Mouse (Mus musculus) ES-CJ7 (cell line): ENCODE measurements around the gene Tenm4.
A peak's percentile ranks its signal among the peaks of the same experiment; 100 is the strongest.

Experiments used
- DNase-seq: peaks from one replicate; pipeline ENCODE4 v3.0.0; 2011; ENCODE audit warnings: low read depth, low spot score

Gene Tenm4

GRCm38 (mm10) chr7:96408161-96408889 lies 237.3 kb downstream of the Tenm4 start:
- no peak for DNase-seq

GRCm38 (mm10) chr7:96409323-96409880 lies 238.4 kb downstream of the Tenm4 start:
- DNase-seq = no peak

GRCm38 (mm10) chr7:96413822-96414221 lies 242.8 kb downstream of the Tenm4 start:
- DNase-seq = no peak

- no peak for DNase-seq
Observed at GRCm38 (mm10) chr7:96414290-96415055, 243.4 kb downstream of the Tenm4 start.

DNA sequence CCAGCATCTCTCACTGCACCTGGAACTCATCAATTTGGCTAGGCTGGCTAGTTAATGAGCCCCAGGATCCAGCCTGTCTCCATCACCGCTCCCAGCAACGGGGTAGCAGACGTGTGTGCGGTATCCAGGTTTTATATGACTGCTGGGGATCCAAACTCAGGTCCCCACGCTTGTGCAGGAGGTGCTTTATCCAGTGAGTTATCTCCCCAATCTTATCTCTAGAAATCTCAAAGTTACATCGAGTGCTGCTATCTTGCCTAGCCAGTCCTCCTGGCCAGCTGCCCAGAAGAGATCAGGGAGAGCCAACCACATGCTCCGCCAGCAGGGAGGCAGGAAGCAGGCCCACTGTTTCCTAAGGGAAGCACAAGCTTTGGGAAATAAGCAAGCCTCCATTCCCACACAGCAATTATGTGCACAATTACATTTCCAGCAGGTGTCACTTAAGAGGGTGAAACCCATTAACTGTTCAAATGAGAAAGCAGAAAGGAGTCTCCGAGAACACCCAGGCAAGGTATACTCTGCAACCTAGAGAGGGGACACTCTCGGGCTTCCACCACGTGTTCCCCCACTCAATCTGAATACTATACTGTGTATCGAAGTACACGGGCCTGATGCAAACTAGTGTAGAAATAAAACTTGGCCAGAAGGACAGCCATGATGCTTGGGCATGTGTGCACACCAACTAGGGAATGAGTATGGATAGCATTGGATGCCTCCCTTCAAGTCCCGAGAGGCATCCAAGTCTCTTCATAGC lies 246.4 kb downstream of the Tenm4 start:
- no peak for DNase-seq

DNA sequence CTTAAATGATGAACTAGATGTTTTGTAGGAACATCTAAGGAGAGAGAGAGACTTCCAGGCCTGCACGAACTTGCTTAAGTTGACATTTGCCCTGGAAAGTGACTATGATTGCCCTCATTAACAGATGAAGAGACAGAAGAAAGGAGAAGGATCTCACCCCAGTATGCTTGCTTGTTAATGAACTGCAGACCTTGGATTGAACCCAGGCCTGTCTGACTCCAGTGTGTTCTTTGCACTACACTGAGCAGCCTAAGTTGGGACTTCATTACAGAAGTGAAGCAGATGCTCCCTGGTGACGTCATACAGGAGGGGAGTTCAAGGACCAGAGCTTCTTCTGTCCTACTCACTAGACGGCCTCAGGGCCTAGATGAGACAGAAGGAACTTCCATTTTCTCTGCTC lies 247.1 kb downstream of the Tenm4 start:
- peak; percentile 44 for DNase-seq

DNA sequence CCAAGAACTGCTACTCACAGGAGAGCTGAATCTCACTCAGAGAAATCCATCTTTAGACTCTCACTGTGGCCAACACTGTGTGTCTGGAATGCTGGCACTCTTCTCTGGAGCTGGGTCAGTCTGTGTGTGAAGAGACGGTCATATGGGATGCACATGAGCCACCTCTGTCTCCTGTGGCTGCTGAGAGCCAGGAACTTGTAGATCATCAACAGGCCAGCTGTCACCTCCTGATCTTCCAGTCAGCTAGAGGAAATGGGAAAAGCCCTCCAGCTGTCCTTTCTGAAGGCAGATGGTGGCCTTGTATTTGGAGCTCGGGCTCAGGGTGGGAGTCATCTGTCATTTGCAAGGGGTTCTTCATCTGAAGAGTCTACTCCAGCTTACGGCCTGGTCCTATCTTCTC lies 249.0 kb downstream of the Tenm4 start:
- no peak for DNase-seq

GRCm38 (mm10) chr7:96420926-96421605 lies 250.0 kb downstream of the Tenm4 start:
- no peak for DNase-seq

DNA sequence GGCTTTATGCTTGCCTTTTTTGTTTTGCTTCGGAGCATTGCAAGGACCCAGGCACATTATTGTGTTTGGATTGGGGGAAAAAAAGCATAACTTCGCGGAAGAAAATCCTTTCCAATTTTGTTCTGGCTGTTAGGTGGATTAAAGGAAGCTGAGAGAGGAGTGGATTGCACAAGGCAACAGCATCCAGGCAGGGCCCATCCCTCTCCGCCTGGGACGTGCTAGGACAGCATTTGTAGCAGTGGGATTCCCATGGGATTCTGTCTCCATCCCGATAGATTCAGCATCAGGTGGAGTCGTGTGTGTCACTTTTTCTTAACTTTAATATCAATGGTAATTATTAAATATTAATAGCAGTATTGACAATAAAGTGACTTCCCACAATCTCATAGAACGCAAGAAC lies 255.9 kb downstream of the Tenm4 start:
- DNase-seq = no peak

GRCm38 (mm10) chr7:96433307-96433706 lies 262.3 kb downstream of the Tenm4 start:
- DNase-seq = no peak

- no peak for DNase-seq
Observed at GRCm38 (mm10) chr7:96438392-96438791, 267.3 kb downstream of the Tenm4 start.

DNA sequence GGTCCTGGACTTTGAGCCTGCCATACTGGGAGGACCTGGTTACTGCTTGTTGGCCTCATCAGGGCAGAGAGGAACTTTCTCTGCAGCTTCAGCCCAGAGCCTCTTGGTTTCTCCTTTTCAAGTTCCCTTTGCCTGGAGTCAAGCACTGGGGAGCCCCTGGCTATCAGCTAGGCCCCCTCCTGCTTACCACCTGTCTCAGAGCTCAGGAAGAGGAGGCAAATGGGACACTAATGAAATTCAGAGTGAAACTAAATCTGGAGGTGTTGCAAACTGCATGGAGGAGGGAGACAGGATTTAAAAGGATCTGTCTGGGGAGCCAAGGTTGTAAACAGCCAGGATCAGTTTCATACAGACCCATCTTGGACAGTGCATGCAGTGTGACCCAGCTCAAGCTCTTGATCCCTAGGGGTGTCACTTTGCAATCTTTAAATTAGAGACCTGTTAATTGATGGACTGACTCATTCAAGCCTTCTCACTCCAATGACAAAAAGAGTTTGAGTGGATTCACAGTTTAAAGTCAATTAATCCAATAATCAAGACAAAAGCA lies 269.2 kb downstream of the Tenm4 start:
- no peak for DNase-seq

DNA sequence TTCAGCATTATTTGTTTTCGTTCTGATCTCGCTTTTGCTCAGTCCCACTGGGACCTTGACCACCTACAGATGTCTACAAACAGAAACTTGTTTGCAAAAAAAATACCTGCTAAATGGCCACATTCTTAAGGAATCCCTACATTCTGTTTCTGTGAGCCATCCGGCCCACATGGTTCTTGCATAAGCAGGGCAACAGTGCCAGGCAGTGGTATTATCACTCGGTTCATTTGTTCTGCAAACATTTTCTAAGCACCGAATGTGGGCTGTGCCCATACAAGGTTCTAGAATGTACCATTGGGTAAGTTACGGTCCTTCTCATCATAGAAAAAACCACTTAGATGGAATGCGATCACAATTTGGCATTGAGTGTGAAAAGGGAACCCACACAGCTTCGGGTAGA lies 274.7 kb downstream of the Tenm4 start:
- no peak for DNase-seq

GRCm38 (mm10) chr7:96447806-96448397 lies 276.9 kb downstream of the Tenm4 start:
- no peak for DNase-seq

DNA sequence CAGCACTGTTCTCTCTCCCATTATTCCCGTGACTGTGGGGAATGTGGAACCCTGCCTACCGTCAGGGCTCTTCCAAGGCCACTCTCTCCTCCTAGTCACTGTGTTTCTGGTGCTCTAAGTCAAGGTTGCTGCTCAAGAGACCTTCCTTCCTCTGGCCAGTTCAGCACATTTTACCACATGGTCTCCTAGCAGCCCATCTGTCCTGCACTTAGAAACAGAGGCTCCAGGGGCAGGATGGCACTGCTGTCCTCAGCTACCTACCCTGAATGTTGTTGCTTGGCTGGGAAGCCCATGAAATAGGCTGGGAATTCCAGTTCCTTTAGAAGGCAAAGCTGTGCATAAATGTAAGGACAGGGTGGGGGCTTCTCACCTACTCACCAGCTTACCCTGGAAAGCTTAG lies 284.9 kb downstream of the Tenm4 start:
- DNase-seq = no peak

- DNase-seq = no peak
Observed at GRCm38 (mm10) chr7:96456618-96457017, 285.6 kb downstream of the Tenm4 start.

GRCm38 (mm10) chr7:96457891-96458290 lies 286.8 kb downstream of the Tenm4 start:
- DNase-seq = no peak

DNA sequence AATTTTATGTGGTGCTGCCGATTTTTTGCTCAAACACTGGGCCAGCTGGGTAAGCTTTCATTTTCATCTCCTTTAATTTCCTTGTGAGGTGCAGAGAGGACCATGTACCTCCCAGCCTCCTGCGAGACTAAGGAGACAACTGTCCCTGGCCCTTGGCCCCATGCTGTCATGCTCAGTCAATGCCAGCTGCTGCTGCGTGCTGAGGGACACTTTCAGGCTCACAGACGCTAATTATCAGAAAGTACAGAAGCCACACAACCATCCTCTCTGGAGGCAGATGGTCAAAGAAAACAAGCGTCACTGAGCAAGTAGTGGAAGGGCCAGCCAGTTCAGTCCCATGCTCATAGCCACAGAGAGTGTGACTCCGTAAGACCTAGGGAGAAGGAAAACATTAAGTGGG lies 287.9 kb downstream of the Tenm4 start:
- DNase-seq = no peak

- no peak for DNase-seq
Observed at GRCm38 (mm10) chr7:96466761-96467160, 295.7 kb downstream of the Tenm4 start.

DNA sequence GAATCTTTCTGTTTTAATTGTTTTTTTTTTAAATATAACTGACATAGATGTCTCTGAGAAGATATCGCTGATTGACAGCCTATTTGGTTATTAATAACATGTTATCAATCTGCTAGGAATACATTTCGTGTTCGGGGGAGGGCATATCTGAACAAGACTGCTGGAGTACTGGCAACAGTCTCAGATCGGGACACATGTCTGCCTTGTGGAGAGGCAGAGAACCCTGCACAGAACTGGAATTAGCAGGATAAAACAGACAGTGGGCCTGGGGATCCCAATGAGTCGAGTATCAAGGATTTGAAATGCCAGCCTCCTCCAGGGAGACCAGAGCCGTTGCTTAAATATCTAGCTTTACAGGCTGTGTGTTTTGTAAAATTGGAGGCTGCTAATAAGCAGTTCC lies 299.8 kb downstream of the Tenm4 start:
- DNase-seq = no peak

DNA sequence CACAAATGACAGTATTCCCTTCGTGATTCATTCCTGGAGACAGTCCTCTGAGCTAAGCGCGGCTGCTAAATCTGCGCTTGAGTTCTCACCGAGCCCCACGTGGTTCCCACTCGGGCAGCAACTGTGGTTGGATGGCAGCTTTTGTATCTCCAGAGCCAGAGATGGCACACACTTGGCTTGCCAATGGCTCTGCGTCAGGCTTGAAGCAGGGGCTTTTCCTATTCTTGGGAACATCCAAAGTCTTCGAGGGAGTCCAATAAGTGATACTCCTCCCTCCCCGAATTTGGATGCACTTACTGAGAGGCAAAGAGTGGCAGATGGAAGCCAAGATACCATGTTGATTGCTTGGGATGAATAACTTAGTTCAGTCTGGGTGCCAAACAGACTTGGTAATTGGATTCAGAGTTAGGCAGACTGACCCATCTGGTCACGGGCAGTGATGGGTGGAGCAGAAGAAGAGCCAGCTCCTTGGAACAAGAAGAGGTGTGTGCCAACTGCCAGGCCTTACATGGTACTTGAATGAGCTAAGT lies 303.6 kb downstream of the Tenm4 start:
- DNase-seq = no peak
